Comparison of ENCODE assay signal across 23 mouse cellular contexts in the genomic region with DNA sequence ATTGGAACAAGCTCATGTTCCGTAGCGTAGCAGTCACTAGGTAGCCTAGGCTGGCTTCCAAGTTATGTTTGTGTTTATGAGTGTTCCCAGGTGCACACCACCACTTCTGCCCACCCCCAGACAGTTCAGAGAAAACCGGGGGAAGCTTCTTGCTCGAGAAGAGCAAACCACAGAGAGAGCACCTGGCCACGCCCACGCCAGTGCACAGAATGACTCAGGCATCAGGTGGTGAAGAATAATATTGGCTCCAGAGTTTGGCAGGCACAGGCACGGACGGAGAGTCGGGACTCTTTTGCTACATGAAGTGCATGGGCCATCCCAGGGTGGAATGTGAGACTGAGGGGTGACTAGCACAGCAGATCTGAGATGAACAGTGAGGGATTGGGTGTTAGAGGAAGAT.
DNase-seq lines count a peak whose midpoint lies in the region; ATAC-seq and TF ChIP-seq lines count a peak whose summit lies in the region.
"Had no signal": no experiment of that assay in that cellular context is flagged by ENCODE, and none has a peak within 500 bp of the region (broad histone marks: within the 10 kb centered on the region; RNA-seq: fewer than 3 reads in every experiment).

No protein-coding gene starts in this region.

- H3K4me3 ChIP-seq in thymus, adult 2 months (ENCODE audit: control insufficient read depth, insufficient read depth, low read length), result no peak overlapping the region
- H3K4me3 ChIP-seq in midbrain, embryonic 15.5 days, result no peak overlapping the region
- H3K4me3 ChIP-seq: forebrain, embryonic 12.5 days; gastrocnemius, adult 2 months; heart, embryonic 10.5 days; hindbrain, embryonic 12.5 days; intestine, embryonic 15.5 days; limb, embryonic 12.5 days; lung, embryonic 15.5 days; midbrain, embryonic 12.5 days; neural tube, embryonic 15.5 days had no signal

- H3K9ac ChIP-seq in midbrain, embryonic 15.5 days, result no peak overlapping the region
- H3K9ac ChIP-seq: forebrain, embryonic 12.5 days; hindbrain, embryonic 12.5 days; intestine, embryonic 15.5 days; limb, embryonic 12.5 days; liver, embryonic 14.5 days; lung, embryonic 15.5 days; midbrain, embryonic 12.5 days; neural tube, embryonic 15.5 days had no signal

- H3K27me3 ChIP-seq in thymus, adult 2 months (ENCODE audit: control insufficient read depth, insufficient read depth, low read length), result no peaks in the 10 kb centered on the region
- H3K27me3 ChIP-seq in midbrain, embryonic 15.5 days (replicated peaks), result no peaks in the 10 kb centered on the region
- H3K27me3 ChIP-seq: forebrain, embryonic 12.5 days; hindbrain, embryonic 12.5 days; intestine, embryonic 15.5 days; limb, embryonic 12.5 days; lung, embryonic 15.5 days; midbrain, embryonic 12.5 days; neural tube, embryonic 15.5 days; Patski had no signal

- no peak for TF ChIP-seq POLR2A in thymus, adult 2 months (IDR thresholded peaks at IDR 0.05; ENCODE audit: control insufficient read depth, extremely low read depth, insufficient read depth, low read length, poor library complexity)

- H3K9me3 ChIP-seq in midbrain, embryonic 15.5 days, result no peaks in the 10 kb centered on the region
- H3K9me3 ChIP-seq: forebrain, embryonic 12.5 days; heart, embryonic 10.5 days; hindbrain, embryonic 12.5 days; intestine, embryonic 15.5 days; limb, embryonic 12.5 days; lung, embryonic 15.5 days; midbrain, embryonic 12.5 days; neural tube, embryonic 15.5 days had no signal

- peaks cover 15% of the 10 kb centered on the region for H3K4me1 ChIP-seq in thymus, adult 2 months (replicated peaks; ENCODE audit: control insufficient read depth, insufficient read depth, low read length)
- no peaks in the 10 kb centered on the region for H3K4me1 ChIP-seq in midbrain, embryonic 15.5 days
- H3K4me1 ChIP-seq: forebrain, embryonic 12.5 days; heart, embryonic 10.5 days; hindbrain, embryonic 12.5 days; intestine, embryonic 15.5 days; limb, embryonic 12.5 days; lung, embryonic 15.5 days; midbrain, embryonic 12.5 days; neural tube, embryonic 15.5 days had no signal

- no peak overlapping the region for H3K4me2 ChIP-seq in midbrain, embryonic 15.5 days
- H3K4me2 ChIP-seq: forebrain, embryonic 12.5 days; hindbrain, embryonic 12.5 days; intestine, embryonic 15.5 days; limb, embryonic 12.5 days; lung, embryonic 15.5 days; midbrain, embryonic 12.5 days; neural tube, embryonic 15.5 days had no signal

- no peaks in the 10 kb centered on the region for H3K36me3 ChIP-seq in thymus, adult 2 months (ENCODE audit: control insufficient read depth, insufficient read depth, low read length)
- H3K36me3 ChIP-seq in midbrain, embryonic 15.5 days (replicated peaks), result no peaks in the 10 kb centered on the region
- H3K36me3 ChIP-seq: forebrain, embryonic 12.5 days; heart, embryonic 10.5 days; hindbrain, embryonic 12.5 days; intestine, embryonic 15.5 days; limb, embryonic 12.5 days; lung, embryonic 15.5 days; midbrain, embryonic 12.5 days; neural tube, embryonic 15.5 days had no signal

- peak; percentile 25 for DNase-seq in right cerebral cortex, postnatal 25 days
- DNase-seq in right cerebral cortex, postnatal 10 days (ENCODE audit: low spot score in 2 of 2), result no peak
- peak; percentile 28 for DNase-seq in brain, adult 2 months (ENCODE audit: low read depth, low spot score)
- peak; percentile 26 for DNase-seq in thymus, adult 2 months
- no peak for DNase-seq in lung, postnatal 14 days
- DNase-seq in adipocyte (ENCODE audit: low spot score), result no peak
- DNase-seq in ovary, postnatal 36 days (ENCODE audit: low spot score), result no peak
- DNase-seq: adrenal gland, adult 2 months; cerebellum, adult 9-11 months; gastrocnemius, adult 2 months; kidney, postnatal 36 days; right cerebral cortex, postnatal 4 days had no signal

- WGBS in thymus, adult 2 months, result 27% methylated on average over 9 of the region's 9 CpGs
- 89% methylated on average over 9 of the region's 9 CpGs for WGBS in midbrain, embryonic 15.5 days

- ATAC-seq in midbrain, embryonic 15.5 days (replicated peaks), result no peak
- ATAC-seq: intestine, embryonic 15.5 days; Patski had no signal

- TF ChIP-seq CTCF in thymus, adult 2 months (IDR thresholded peaks at IDR 0.05; ENCODE audit: borderline replicate concordance, control insufficient read depth, extremely low read depth, insufficient read depth, low read length, poor library complexity), result no peak

- no peak overlapping the region for H3K27ac ChIP-seq in thymus, adult 2 months (ENCODE audit: control insufficient read depth, insufficient read depth, low read length)
- H3K27ac ChIP-seq in midbrain, embryonic 15.5 days, result no peak overlapping the region
- H3K27ac ChIP-seq: forebrain, embryonic 12.5 days; gastrocnemius, adult 2 months; heart, embryonic 10.5 days; hindbrain, embryonic 12.5 days; intestine, embryonic 15.5 days; limb, embryonic 12.5 days; liver, embryonic 14.5 days; lung, embryonic 15.5 days; midbrain, embryonic 12.5 days; neural tube, embryonic 15.5 days had no signal

Comparison
In these comparisons a context has a peak if more than half of its experiments do, and no peak if none do; other contexts are left out.
1. DNase-seq: peak in right cerebral cortex, postnatal 25 days (single experiment), brain, adult 2 months (single experiment) and thymus, adult 2 months (single experiment); none in right cerebral cortex, postnatal 10 days (0 of 2), lung, postnatal 14 days (single experiment), adipocyte (single experiment) and ovary, postnatal 36 days (single experiment).